Mouse (Mus musculus) lung, postnatal 0 days (tissue): Measurements from ENCODE around the gene Baiap2l2.
A peak's percentile ranks its signal among the peaks of the same experiment; 100 is the strongest.

Source experiments
- CTCF ChIP-seq: IDR thresholded peaks from 2 replicates; pipeline ENCODE4 v1.5.1; 2016; ENCODE audit warnings: antibody characterized with exemption, mild to moderate bottlenecking
- EP300 ChIP-seq: IDR thresholded peaks from 2 replicates; pipeline ENCODE4 v1.6.1; 2016; ENCODE audit warnings: antibody characterized with exemption, mild to moderate bottlenecking, control low read depth

- TF ChIP-seq CTCF: peak; percentile 31; the same call in 1 of the 2 replicates
- no peak for TF ChIP-seq EP300
These were observed 44.1 kb upstream of the Baiap2l2 start for GRCm38 (mm10) chr15:79329346-79329978.
